Mouse (Mus musculus): ENCODE measurements at regions not wholly inside any gene's neighbourhood (a gene's known extent, or its start where the extent isn't known, plus 50 kb on each side); places are given as distances from the start of the nearest gene placed in this dataset.

DNA sequence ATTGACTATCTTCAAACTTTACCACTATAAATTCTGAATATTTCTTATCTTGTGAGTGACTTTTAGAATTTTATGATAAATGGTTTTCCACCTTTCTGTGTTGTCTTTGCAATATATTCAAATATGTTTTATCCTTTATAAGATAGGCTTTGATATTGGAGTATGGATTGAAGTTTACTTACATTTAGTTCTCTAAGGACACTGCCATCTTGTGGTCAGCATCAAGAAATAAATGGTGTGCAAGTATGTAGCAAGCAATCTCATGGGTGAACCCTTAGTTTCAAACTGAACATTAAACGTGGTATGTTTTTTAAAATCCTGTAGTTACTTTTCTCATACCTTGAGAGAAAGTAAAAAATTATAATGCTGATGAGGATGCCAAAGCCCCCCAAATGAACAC, 4488.7 kb upstream of the Gm7489 start:
- TF ChIP-seq POLR2A (IDR thresholded peaks at IDR 0.05; ENCODE audit: insufficient read depth, low read depth, low read length) = no peak
- peak; percentile 43 for TF ChIP-seq CTCF (IDR thresholded peaks at IDR 0.05)
- no peak for TF ChIP-seq EP300 (IDR thresholded peaks at IDR 0.05; ENCODE audit: insufficient read depth, low read depth, low read length)
